Mouse (Mus musculus) lung, postnatal 0 days (tissue): Measurements from ENCODE around the gene Metap1d.

Experiments used
- CTCF ChIP-seq: IDR thresholded peaks from 2 replicates; pipeline ENCODE4 v1.5.1; 2016; ENCODE audit warnings: antibody characterized with exemption, mild to moderate bottlenecking
- EP300 ChIP-seq: IDR thresholded peaks from 2 replicates; pipeline ENCODE4 v1.6.1; 2016; ENCODE audit warnings: antibody characterized with exemption, mild to moderate bottlenecking, control low read depth

DNA sequence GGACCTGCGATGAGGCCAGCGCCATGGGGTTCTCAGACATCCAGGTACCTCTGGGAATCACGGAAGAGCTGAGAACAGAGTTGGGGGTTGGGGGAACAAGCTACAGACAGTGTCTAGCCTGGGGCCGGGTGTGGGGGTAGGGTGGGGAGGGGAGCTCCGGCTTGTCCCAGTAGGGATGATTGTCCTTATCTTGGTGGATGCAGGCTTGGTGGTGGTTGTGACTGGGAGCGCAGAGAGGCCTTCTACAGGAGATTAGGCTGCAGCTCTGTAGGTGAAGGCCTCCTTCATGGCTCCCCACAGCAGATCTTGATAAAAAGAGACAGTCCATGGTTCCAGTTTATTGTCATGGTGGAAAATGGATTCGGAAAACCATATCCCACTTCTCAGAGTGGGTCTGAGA lies 8.5 kb downstream of the Metap1d start:
- TF ChIP-seq CTCF (no peak), EP300 (no peak)
